In the genomic region with DNA sequence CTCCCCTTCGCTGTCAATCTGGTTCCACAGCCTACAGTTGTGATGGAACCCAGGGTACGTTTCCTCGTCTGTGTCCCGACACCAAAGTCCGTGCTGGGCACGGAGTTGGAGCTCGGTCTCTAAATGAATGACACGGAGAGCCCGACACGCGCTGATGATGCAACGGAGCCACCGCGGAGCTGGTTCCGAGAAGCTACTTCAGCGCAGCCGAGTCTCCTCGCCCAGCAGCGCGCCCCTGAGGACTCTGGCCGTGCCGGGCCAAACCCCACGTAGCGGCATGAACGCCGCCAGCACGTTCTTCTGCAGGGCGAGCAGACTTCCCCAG, we compare ENCODE assay signal across 8 mouse cellular contexts. TPM values are rescaled to one million over a fixed set of nuclear protein-coding genes. Genes with fewer than 3 reads are reported as not detected.
DNase-seq lines count a peak whose midpoint lies in the region; ATAC-seq and TF ChIP-seq lines count a peak whose summit lies in the region.

No protein-coding gene starts in this region.

- WGBS in embryonic facial prominence, embryonic 13.5 days = under 1% methylated on average over 28 of the region's 28 CpGs
- WGBS in intestine, embryonic 16.5 days = under 1% methylated on average over 28 of the region's 28 CpGs

- TF ChIP-seq CTCF in left cerebral cortex, adult 2 months (IDR thresholded peaks at IDR 0.05) = no peak

- peaks cover 48% of the 10 kb centered on the region for H3K79me2 ChIP-seq in myocyte (ENCODE audit: control insufficient read depth, insufficient read depth)

- H3K27ac ChIP-seq in left cerebral cortex, adult 2 months = peak overlapping the region; percentile 96
- H3K27ac ChIP-seq in embryonic facial prominence, embryonic 13.5 days = peak overlapping the region; percentile 48
- peak overlapping the region; percentile 81 for H3K27ac ChIP-seq in intestine, embryonic 16.5 days (ENCODE audit: low read length)

- H3K4me3 ChIP-seq in left cerebral cortex, adult 2 months = peak overlapping the region; percentile 88
- peak overlapping the region; percentile 96 for H3K4me3 ChIP-seq in embryonic facial prominence, embryonic 13.5 days
- peak overlapping the region; percentile 96 for H3K4me3 ChIP-seq in intestine, embryonic 16.5 days (ENCODE audit: low read length)
- H3K4me3 ChIP-seq in myocyte = peak overlapping the region; percentile 79

- peaks cover 40% of the 10 kb centered on the region for H3K4me1 ChIP-seq in embryonic facial prominence, embryonic 13.5 days
- peaks cover 21% of the 10 kb centered on the region for H3K4me1 ChIP-seq in intestine, embryonic 16.5 days (ENCODE audit: control insufficient read depth, insufficient read depth, low read length)

- no peaks in the 10 kb centered on the region for H3K36me3 ChIP-seq in embryonic facial prominence, embryonic 13.5 days
- no peaks in the 10 kb centered on the region for H3K36me3 ChIP-seq in intestine, embryonic 16.5 days (ENCODE audit: control insufficient read depth, insufficient read depth, low read length)
- peaks cover 5% of the 10 kb centered on the region for H3K36me3 ChIP-seq in myocyte (ENCODE audit: control insufficient read depth, insufficient read depth)

- TF ChIP-seq POLR2A in myocyte (IDR thresholded peaks at IDR 0.05; ENCODE audit: insufficient read length, low read depth) = no peak

- H3K9me3 ChIP-seq in embryonic facial prominence, embryonic 13.5 days = no peaks in the 10 kb centered on the region
- H3K9me3 ChIP-seq in intestine, embryonic 16.5 days (ENCODE audit: control insufficient read depth, low read length) = no peaks in the 10 kb centered on the region

- intact Hi-C loops in left cerebral cortex, adult 2 months (cut with DNase I) = no loop called here
- intact Hi-C loops in left cerebral cortex, postnatal 14 days (cut with DNase I) = no loop called here

- H3ac ChIP-seq in myocyte (ENCODE audit: control insufficient read depth, insufficient read length) = peak overlapping the region; percentile 86

- no peak for ATAC-seq in embryonic facial prominence, embryonic 13.5 days (ENCODE audit: insufficient number of reproducible peaks, insufficient read depth, low FRiP score, low TSS enrichment, low read depth)
- ATAC-seq in intestine, embryonic 16.5 days = no peak; the same call in 1 of the 2 replicates

- H3K4me2 ChIP-seq in embryonic facial prominence, embryonic 13.5 days = peak overlapping the region; percentile 88
- peak overlapping the region; percentile 69 for H3K4me2 ChIP-seq in intestine, embryonic 16.5 days (ENCODE audit: low read depth, low read length)
- H3K4me2 ChIP-seq in myocyte (ENCODE audit: low read depth) = peak overlapping the region; percentile 81

- no peaks in the 10 kb centered on the region for H3K27me3 ChIP-seq in embryonic facial prominence, embryonic 13.5 days
- no peaks in the 10 kb centered on the region for H3K27me3 ChIP-seq in intestine, embryonic 16.5 days (replicated peaks; ENCODE audit: control insufficient read depth, insufficient read depth, low read length)
- H3K27me3 ChIP-seq in myocyte (ENCODE audit: control insufficient read depth, insufficient read depth, insufficient read length) = no peaks in the 10 kb centered on the region

- no peak for DNase-seq in left cerebral cortex, adult 2 months (ENCODE audit: extremely low spot score in 1 of 2, low spot score in 2 of 2)
- no peak for DNase-seq in left cerebral cortex, postnatal 14 days (ENCODE audit: low spot score in 2 of 2)
- DNase-seq in cerebellum, adult 18-20 months = no peak
- DNase-seq in layer of hippocampus, postnatal 36 days = no peak
- no peak for DNase-seq in cerebellum, adult 11-12 months

- peak overlapping the region; percentile 92 for H3K9ac ChIP-seq in embryonic facial prominence, embryonic 13.5 days
- peak overlapping the region; percentile 93 for H3K9ac ChIP-seq in intestine, embryonic 16.5 days (ENCODE audit: low read depth, low read length)

TF ChIP-seq in myocyte, 11 proteins besides CTCF, POLR2A, EP300 and RAD21:
- no peak for TF ChIP-seq POLR2AphosphoS2 (IDR thresholded peaks at IDR 0.05; ENCODE audit: insufficient read length, low read depth)
- no peak for TF ChIP-seq TCF3 (IDR thresholded peaks at IDR 0.05; ENCODE audit: insufficient read length, low read depth)
- no peak for TF ChIP-seq REST (IDR thresholded peaks at IDR 0.05; ENCODE audit: insufficient read depth, insufficient read length)
- no peak for TF ChIP-seq USF1 (IDR thresholded peaks at IDR 0.05; ENCODE audit: low read depth)
- no peak for TF ChIP-seq TCF12 (IDR thresholded peaks at IDR 0.05; ENCODE audit: insufficient read depth, poor library complexity, severe bottlenecking)
- TF ChIP-seq MYOD1 (IDR thresholded peaks at IDR 0.05; ENCODE audit: control insufficient read depth in 1 of 3, insufficient read length in 2 of 3, low read depth in 2 of 3) = no peak
- no peak for TF ChIP-seq SRF (IDR thresholded peaks at IDR 0.05; ENCODE audit: control insufficient read depth, insufficient read length, low read depth)
- no peak for TF ChIP-seq CEBPB (IDR thresholded peaks at IDR 0.05; ENCODE audit: insufficient read depth, poor library complexity, severe bottlenecking)
- no peak for TF ChIP-seq E2F4 (IDR thresholded peaks at IDR 0.05; ENCODE audit: insufficient read depth)
- TF ChIP-seq MYOG (IDR thresholded peaks at IDR 0.05; ENCODE audit: control insufficient read depth in 1 of 3, insufficient read depth in 1 of 3, insufficient read length in 2 of 3, low read depth in 2 of 3) = no peak
- no peak for TF ChIP-seq MAX (IDR thresholded peaks at IDR 0.05; ENCODE audit: low read depth)

RNA-seq across cellular contexts. Expression of a gene that starts 0.3 kb away (rescaled TPM):
- 10 to 100 TPM; 61.0 to 61.9 TPM for total RNA-seq in left cerebral cortex, adult 2 months (2021)
- 10 to 100 TPM; 64.3 to 67.0 TPM for total RNA-seq in left cerebral cortex, postnatal 14 days (2021)
- polyA plus RNA-seq in embryonic facial prominence, embryonic 13.5 days (2015; fragmentation: Nextera tagmentation; extraction: Ambion mirVana) = 140 and 142 TPM in 2 replicates
- 172 and 182 TPM in 2 replicates for polyA plus RNA-seq in intestine, embryonic 16.5 days (2015; fragmentation: Nextera tagmentation; extraction: Ambion mirVana)
- polyA plus RNA-seq in myocyte (2012; fragmentation: generic; extraction: Trizol) = 77.5 TPM
- 10 to 100 TPM; 70.0 to 71.8 TPM for total RNA-seq in layer of hippocampus, postnatal 36 days (2021)

RNA-seq across cellular contexts. Expression of a gene that starts 22.4 kb away (rescaled TPM):
- total RNA-seq in left cerebral cortex, adult 2 months (2021) = not detected
- total RNA-seq in left cerebral cortex, postnatal 14 days (2021) = not detected
- polyA plus RNA-seq in embryonic facial prominence, embryonic 13.5 days (2015; fragmentation: Nextera tagmentation; extraction: Ambion mirVana) = 0.44 and 0.65 TPM in 2 replicates
- polyA plus RNA-seq in intestine, embryonic 16.5 days (2015; fragmentation: Nextera tagmentation; extraction: Ambion mirVana) = not detected in 2 replicates
- polyA plus RNA-seq in myocyte (2012; fragmentation: generic; extraction: Trizol) = not detected
- not detected for total RNA-seq in layer of hippocampus, postnatal 36 days (2021)

RNA-seq across cellular contexts. Expression of a gene that starts 23.6 kb away (rescaled TPM):
- total RNA-seq in left cerebral cortex, adult 2 months (2021) = under 1 TPM; 0.77 to 0.79 TPM
- total RNA-seq in left cerebral cortex, postnatal 14 days (2021) = under 1 TPM in 1 of 2 experiments, not detected in 1; 0.11 TPM
- polyA plus RNA-seq in embryonic facial prominence, embryonic 13.5 days (2015; fragmentation: Nextera tagmentation; extraction: Ambion mirVana) = 0.84 and 1.3 TPM in 2 replicates
- polyA plus RNA-seq in intestine, embryonic 16.5 days (2015; fragmentation: Nextera tagmentation; extraction: Ambion mirVana) = 0.55 and 1.3 TPM in 2 replicates
- polyA plus RNA-seq in myocyte (2012; fragmentation: generic; extraction: Trizol) = not detected
- total RNA-seq in layer of hippocampus, postnatal 36 days (2021) = under 1 TPM; 0.25 to 0.60 TPM
